Mouse (Mus musculus) embryonic fibroblast, embryonic 13.5 days (primary cell): ENCODE data around the gene Papss1. TPM values are rescaled to one million over a fixed set of nuclear protein-coding genes. Genes with fewer than 3 reads are reported as not detected.

ENCODE experiments used
- H3K27ac ChIP-seq: 2 replicates; pipeline ENCODE4 v1.5.1; 2012; ENCODE audit warnings: low read length, control low read depth, inconsistent platforms; ENCODE audit not compliant: insufficient read depth
- H3K4me1 ChIP-seq: 2 replicates; pipeline ENCODE4 v1.6.1; 2011; ENCODE audit warnings: low read length; ENCODE audit not compliant: control insufficient read depth, insufficient read depth
- H3K4me3 ChIP-seq: 2 replicates; pipeline ENCODE4 v1.5.1; 2011; ENCODE audit warnings: mild to moderate bottlenecking, control low read depth, low read length; ENCODE audit not compliant: insufficient read depth
- CTCF ChIP-seq: IDR thresholded peaks from 2 replicates; pipeline ENCODE4 v1.5.1; 2011; ENCODE audit warnings: mild to moderate bottlenecking, control low read depth, low read length, moderate library complexity, borderline replicate concordance; ENCODE audit not compliant: insufficient read depth
- POLR2A ChIP-seq: IDR thresholded peaks from 2 replicates; pipeline ENCODE4 v1.6.1; 2011; ENCODE audit warnings: low read depth, mild to moderate bottlenecking, control low read depth, low read length, moderate library complexity
- polyA plus RNA-seq: library from polyadenylated mRNA; stranded (reverse); fragments of >200 nt; gene quantifications from 2 replicates; pipeline ENCODE4 v1.2.4, GENCODE M21; 2011; ENCODE audit warnings: low read depth; ENCODE audit not compliant: missing spikeins, insufficient read length

The Papss1 gene
- polyA plus RNA-seq, 1 experiment: 44.8 TPM

DNA sequence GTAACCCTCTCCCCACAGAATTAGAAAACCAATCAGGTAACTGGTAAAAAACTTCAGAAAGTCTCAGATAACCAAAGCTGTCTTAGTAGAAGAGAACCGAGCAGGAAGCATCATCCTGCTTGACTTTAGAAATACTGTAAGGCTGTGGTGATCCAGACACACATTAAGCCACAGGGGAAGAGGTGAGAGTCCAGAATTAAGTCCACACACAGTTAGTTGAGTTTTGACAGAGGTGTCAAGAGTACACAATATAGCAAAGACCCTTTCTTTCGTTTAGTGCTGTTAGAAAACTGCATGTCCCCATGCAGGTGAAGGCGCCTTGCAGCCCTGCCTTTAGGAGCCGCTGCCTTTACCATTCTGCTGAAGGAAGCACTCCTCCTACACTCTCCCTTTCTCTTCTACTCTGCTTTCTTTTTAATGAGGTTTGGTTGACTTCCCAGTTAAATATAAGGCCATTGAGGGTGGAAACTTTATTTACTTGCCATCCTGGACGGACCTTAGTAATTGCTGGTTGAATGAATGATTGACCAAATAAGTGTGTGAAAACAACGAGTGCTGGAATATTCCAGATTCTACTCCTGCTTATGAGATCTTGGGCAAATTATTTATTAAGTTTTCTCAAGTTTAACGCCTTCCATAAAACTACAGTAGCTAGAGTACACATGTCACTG is 14.0 kb downstream of the Papss1 start:
- H3K4me3 ChIP-seq: no peak overlapping the region
- no peak for TF ChIP-seq CTCF
- TF ChIP-seq POLR2A: no peak
- no peak overlapping the region for H3K27ac ChIP-seq
- H3K4me1 ChIP-seq: no peaks in the 10 kb centered on the region

DNA sequence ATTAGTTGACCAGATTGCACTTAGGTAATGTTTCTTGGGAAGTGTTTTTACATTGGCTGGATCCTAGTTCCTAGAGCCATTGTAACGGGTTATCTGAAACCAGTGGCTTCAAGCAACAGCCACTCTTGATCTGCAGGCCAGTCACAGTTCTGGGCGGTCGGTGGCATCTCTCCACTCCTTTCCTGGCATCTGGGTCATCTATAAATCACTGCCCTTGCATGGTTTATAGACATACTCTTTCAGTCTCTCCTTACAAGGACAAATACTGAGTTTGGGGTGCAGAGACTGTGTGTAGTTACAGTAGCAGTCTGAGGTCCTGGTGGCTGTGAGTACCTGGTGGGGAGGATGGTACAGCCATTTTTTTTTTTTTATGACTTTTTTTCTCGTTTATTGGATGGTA is 15.5 kb downstream of the Papss1 start:
- TF ChIP-seq POLR2A: no peak
- TF ChIP-seq CTCF: no peak
- Histone ChIP-seq H3K4me1 (no peaks in the 10 kb centered on the region), H3K4me3 (no peak overlapping the region)

DNA sequence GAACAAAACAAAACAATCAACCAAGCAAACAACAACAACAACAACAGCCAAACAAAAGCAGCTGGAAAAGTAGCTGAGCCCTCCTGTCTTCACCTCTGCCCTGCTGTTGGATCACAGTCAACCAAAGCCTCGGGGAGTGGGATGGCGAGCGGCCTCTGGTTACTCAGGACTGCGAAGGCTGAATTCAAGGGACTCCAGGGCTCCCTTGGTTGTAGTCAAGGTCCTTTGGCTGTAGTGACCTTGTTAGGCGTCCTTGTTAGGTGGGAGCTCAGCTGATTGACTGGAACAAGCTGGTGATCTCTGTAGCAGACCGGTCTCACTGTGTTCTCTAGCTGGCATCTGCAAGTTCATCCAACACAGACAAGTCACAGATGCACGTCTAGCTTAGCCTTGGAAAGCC is 16.5 kb downstream of the Papss1 start:
- Histone ChIP-seq H3K4me3 (no peak overlapping the region), H3K4me1 (no peaks in the 10 kb centered on the region), H3K27ac (no peak overlapping the region)
- no peak for TF ChIP-seq CTCF
- TF ChIP-seq POLR2A: no peak

More for the DNA sequence above, 15.5 kb downstream of the Papss1 start:
- H3K27ac ChIP-seq: no peak overlapping the region

DNA sequence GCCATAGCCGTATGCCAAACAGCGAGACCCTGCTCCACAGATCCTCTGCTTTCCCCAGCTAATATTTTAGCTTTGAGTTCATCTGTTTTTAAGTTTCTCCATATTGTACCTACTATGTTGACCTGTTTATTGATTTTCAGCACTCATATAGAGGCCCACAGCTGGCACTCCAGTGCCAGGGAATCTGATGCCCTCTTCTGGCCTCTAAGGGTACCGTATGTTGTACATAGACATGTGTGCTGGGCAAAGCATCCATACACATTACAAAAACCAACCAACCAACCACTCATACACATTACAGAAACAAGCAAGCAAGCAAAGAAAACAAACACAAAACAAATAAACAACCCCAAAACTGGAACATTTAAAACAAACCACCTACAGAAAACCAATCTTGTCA is 22.2 kb downstream of the Papss1 start:
- Histone ChIP-seq H3K27ac (no peak overlapping the region), H3K4me1 (no peaks in the 10 kb centered on the region), H3K4me3 (no peak overlapping the region)
- no peak for TF ChIP-seq CTCF
- TF ChIP-seq POLR2A: no peak

DNA sequence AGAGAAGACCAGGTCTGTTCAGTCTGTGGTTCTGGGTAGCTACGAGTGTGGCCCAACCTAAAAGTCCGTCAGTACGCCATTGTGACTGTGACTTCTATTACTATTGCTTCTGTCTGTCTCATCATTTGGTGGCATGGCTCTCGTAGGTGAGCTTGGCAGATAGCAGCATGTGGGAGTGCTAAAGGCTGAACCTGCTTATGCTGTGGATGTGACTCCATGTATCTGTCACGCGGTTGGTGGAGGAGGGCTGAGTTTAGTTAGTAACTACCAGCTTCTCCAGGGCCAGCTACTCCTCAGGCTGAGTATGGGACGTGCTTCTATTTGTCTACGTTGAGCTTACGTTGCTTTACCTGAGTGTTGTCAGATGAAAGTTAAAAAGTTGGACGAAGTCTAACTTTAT is 23.4 kb downstream of the Papss1 start:
- Histone ChIP-seq H3K4me3 (no peak overlapping the region), H3K4me1 (no peaks in the 10 kb centered on the region), H3K27ac (no peak overlapping the region)
- TF ChIP-seq POLR2A (no peak), CTCF (no peak)

DNA sequence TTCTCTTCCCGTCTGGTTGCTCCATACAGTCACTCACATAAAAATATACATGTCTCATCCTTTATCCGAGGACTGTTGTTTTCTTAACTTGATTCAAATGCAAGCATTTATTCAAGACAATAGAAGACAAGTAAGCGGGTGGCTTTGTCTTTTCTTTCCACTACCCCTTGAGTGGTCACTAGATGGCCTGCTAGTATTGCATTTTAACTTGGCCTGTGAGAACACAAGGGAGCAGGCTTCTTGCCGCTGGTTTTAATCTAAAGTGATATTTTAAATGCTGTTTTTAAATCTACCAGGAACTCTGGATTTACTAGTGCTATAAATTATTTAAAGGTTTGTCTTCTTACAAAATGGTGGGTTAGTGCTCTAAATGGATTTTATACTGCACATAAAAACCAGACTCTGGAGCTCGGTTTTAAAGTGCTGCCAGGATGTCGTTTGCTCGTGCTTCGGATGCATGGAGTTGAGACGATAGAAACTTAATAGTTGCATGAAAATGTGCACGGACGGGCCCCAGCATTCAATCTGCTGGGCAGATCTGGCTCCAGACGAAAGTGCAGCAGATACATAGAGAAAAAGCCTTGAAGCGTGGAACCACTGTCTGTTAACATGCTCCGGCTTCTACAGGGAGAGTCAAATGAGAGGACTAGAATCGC is 28.7 kb downstream of the Papss1 start:
- no peak overlapping the region for H3K4me3 ChIP-seq
- peaks cover 3% of the 10 kb centered on the region; the same call in 1 of the 2 replicates for H3K4me1 ChIP-seq
- H3K27ac ChIP-seq: no peak overlapping the region
- TF ChIP-seq CTCF (no peak), POLR2A (no peak)

DNA sequence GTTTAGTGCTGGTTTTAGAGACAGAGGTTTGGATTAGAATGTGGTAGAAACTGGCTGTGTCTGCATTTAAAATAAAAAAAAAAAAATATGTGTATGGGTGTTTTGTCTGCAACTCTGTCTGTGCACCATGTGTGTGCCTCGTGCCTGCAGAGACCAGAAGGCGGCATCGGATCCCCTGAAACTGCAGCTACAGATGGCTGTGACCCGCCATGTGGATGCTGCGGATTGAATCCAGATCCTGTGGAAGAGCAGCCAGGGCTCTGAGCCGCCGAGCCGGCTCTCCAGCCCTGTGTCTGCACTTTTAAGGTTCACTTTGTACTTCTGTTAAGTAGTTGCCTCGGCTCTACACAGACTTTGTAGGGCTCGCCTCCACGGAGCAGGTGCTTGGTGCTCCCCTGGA is 29.8 kb downstream of the Papss1 start:
- no peak overlapping the region for H3K4me3 ChIP-seq
- H3K27ac ChIP-seq: no peak overlapping the region
- peaks cover 3% of the 10 kb centered on the region; the same call in 1 of the 2 replicates for H3K4me1 ChIP-seq
- TF ChIP-seq CTCF (no peak), POLR2A (no peak)

DNA sequence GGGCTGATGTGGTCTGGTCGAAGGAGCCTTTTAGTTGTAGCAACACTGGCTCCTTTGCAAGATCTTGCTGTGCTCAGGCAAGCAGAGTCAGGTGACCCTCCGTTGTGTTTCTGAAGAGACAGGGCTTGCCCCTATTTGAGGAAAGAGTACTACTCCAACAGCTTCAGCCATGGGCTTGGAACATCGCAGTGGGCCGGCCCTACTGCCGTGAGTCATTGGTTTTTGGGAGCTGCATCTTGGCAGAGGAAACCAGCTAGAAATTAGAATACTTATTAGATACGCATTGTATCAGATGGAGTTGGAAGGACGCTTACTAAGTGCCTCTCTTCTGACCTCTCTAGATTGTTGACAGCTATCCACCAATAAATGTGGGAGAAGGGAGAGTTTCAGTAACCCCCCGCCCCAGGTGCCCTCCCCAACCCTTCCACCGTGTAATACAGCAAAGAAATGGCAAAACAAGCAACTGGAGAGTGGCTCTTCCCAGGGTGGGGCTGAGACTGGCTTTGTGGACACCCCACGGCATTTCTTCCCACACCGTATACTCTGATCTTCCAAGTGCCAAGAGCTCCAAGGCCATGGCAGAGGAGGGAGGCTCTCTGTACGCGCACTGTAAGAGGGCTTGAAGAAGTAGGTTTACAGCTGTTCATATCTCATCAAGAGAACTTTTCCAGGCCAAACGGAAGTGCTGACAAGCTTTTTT is 31.1 kb downstream of the Papss1 start:
- Histone ChIP-seq H3K4me1 (peaks cover 3% of the 10 kb centered on the region; the same call in 1 of the 2 replicates), H3K4me3 (no peak overlapping the region), H3K27ac (no peak overlapping the region)
- TF ChIP-seq CTCF (no peak), POLR2A (no peak)

DNA sequence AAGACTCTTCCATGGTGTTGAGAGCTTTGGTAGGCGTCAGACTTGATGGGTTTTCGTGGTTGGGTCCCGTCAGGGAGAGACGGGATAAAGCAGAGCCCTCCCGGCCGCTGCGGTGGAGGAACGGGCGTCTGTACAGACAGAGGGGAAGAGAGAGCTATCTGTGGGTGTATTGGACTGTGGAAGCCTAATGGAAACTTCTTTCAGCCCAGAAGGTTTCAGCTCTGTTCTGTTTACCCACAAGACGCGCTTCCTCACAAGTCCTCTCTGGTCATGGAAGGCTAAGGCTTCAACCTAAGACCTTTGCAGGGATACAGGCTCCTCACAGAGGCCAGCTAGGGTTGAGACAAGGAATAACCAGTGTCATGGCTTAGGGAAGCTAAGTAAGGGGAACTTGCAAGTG is 36.2 kb downstream of the Papss1 start:
- H3K4me3 ChIP-seq: no peak overlapping the region
- H3K4me1 ChIP-seq: no peaks in the 10 kb centered on the region
- TF ChIP-seq CTCF (no peak), POLR2A (no peak)
- no peak overlapping the region for H3K27ac ChIP-seq

DNA sequence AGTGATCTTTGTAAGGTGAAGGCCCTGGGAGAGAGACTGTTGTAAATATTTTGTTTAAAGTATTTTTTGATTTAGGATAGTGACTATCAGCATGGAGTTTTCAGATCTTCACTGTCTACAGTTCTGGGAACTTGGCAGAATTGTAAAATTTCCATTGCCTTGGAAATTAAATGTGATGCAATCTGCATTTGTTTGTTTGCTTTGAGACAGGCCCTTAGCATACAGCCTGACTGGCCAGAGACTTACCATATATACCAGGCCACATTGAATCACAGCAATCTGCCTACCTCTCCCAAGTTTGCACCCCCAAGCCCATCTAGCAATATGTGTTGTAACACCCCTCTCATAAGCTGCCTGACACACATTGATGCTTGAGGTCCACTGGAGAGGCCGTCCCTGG is 36.8 kb downstream of the Papss1 start:
- H3K27ac ChIP-seq: no peak overlapping the region
- TF ChIP-seq POLR2A (no peak), CTCF (no peak)

More for the DNA sequence above, 36.8 kb downstream of the Papss1 start:
- Histone ChIP-seq H3K4me1 (no peaks in the 10 kb centered on the region), H3K4me3 (no peak overlapping the region)
